Mouse (Mus musculus): ENCODE measurements around the gene Slk. TPM values are rescaled to one million over a fixed set of nuclear protein-coding genes. Genes with fewer than 3 reads are reported as not detected.

The Slk gene
- total and polyA plus RNA-seq, 3 experiments = 21.1 to 33.6 (median 25.5) TPM

GRCm38 (mm10) chr19:47650366-47651159, 71.1 kb downstream of the Slk start (continued):
- no peak for TF ChIP-seq MAFK (IDR thresholded peaks at IDR 0.05; ENCODE audit: insufficient replicate concordance, low read length)
- peak; percentile 24; the same call in 1 of the 2 replicates for TF ChIP-seq SIN3A (IDR thresholded peaks at IDR 0.05; ENCODE audit: low read length)
- TF ChIP-seq GABPA (IDR thresholded peaks at IDR 0.05; ENCODE audit: insufficient replicate concordance, low read depth, low read length) = no peak
- peak; percentile 80 for TF ChIP-seq ETS1 (conservative IDR thresholded peaks at IDR 0.05; ENCODE audit: low read depth, low read length)
- TF ChIP-seq BHLHE40 (IDR thresholded peaks at IDR 0.05; ENCODE audit: low read depth, low read length) = peak; percentile 72
- TF ChIP-seq CTCF (conservative IDR thresholded peaks at IDR 0.05 in 1 of 2, IDR thresholded peaks at IDR 0.05 in 1 of 2; ENCODE audit: low read depth in 2 of 2, low read length in 2 of 2) = no peak
- TF ChIP-seq IRF4 (IDR thresholded peaks at IDR 0.05; ENCODE audit: low read depth, low read length) = peak; percentile 71
- 0 out of 2 replicates have a peak, but pooled peaks have one; percentile 21 for TF ChIP-seq ZMIZ1 (IDR thresholded peaks at IDR 0.05; ENCODE audit: low read depth, low read length)
- TF ChIP-seq TBP (conservative IDR thresholded peaks at IDR 0.05; ENCODE audit: low read depth, low read length) = no peak
- no peak for TF ChIP-seq HCFC1 (IDR thresholded peaks at IDR 0.05; ENCODE audit: low read depth, low read length)
- TF ChIP-seq POLR2A (IDR thresholded peaks at IDR 0.05; ENCODE audit: low read depth, low read length) = no peak
- TF ChIP-seq MXI1 (IDR thresholded peaks at IDR 0.05; ENCODE audit: low read depth, low read length) = peak; percentile 52; the same call in 1 of the 2 replicates
- no peak for TF ChIP-seq E2F4 (IDR thresholded peaks at IDR 0.05; ENCODE audit: insufficient replicate concordance, low read depth, low read length)
- TF ChIP-seq POLR2AphosphoS2 (IDR thresholded peaks at IDR 0.05; ENCODE audit: low read depth, low read length) = no peak
- no peak for TF ChIP-seq PAX5 (IDR thresholded peaks at IDR 0.05; ENCODE audit: low read length)
- no peak for TF ChIP-seq MAZ (IDR thresholded peaks at IDR 0.05; ENCODE audit: low read depth, low read length)
- no peak for TF ChIP-seq RCOR1 (conservative IDR thresholded peaks at IDR 0.05; ENCODE audit: low read depth, low read length)
- peak; percentile 68; the same call in 1 of the 2 replicates for TF ChIP-seq TCF12 (IDR thresholded peaks at IDR 0.05; ENCODE audit: low read depth, low read length)
- TF ChIP-seq EP300 (IDR thresholded peaks at IDR 0.05; ENCODE audit: low read length) = peak; percentile 62
- no peak for TF ChIP-seq UBTF (IDR thresholded peaks at IDR 0.05; ENCODE audit: low read depth, low read length)

GRCm38 (mm10) chr19:47651160-47651480, 71.6 kb downstream of the Slk start:
- DNase-seq (ENCODE audit: extremely low read depth) = no peak
- Histone ChIP-seq H3K9me3 (replicated peaks; ENCODE audit: low read length) (no peaks in the 10 kb centered on the region), H3K27me3 (replicated peaks) (no peaks in the 10 kb centered on the region), H3K27ac (ENCODE audit: insufficient read depth, low read depth) (peak overlapping the region; percentile 47), H3K79me2 (replicated peaks; ENCODE audit: control insufficient read depth, extremely low read depth, insufficient read depth, poor library complexity, severe bottlenecking) (no peaks in the 10 kb centered on the region), H3K4me3 (replicated peaks in 1 of 3; ENCODE audit: low read depth in 2 of 3, low read length in 2 of 3, poor library complexity in 1 of 3) (no peak overlapping the region), H3K9ac (ENCODE audit: insufficient read depth, low read depth) (no peak overlapping the region), H3K36me3 (replicated peaks in 1 of 2; ENCODE audit: control insufficient read depth in 1 of 2, insufficient read depth in 1 of 2, low read length in 1 of 2) (peaks cover 3 to 33% of the 10 kb centered on the region in 2 experiments), H3K4me2 (ENCODE audit: insufficient read depth, low read depth, poor library complexity, severe bottlenecking) (0 out of 2 replicates have a peak overlapping the region, but pooled peaks have one; percentile 23), H3K4me1 (ENCODE audit: control insufficient read depth in 1 of 2, insufficient read depth in 2 of 2) (peaks cover 37 to 49% of the 10 kb centered on the region in 2 experiments)
- in situ Hi-C loops (cut with MboI; ENCODE audit: low pct_ligation_motif_present, low pct_unique_long_range_greater_than_20kb, low sequenced_read_pairs) (loop anchor here (10.0 to 25.0 kb wide), 4 partner anchors 144 to 296 kb away; partner anchors contain the start of gene Cfap58), dilution Hi-C loops (cut with MboI; ENCODE audit: extremely low pct_ligation_motif_present, extremely low pct_unique_long_range_greater_than_20kb, low sequenced_read_pairs) (no loop called here)
- TF ChIP-seq KAT2A (IDR thresholded peaks at IDR 0.05; ENCODE audit: insufficient replicate concordance, low read length) = no peak
- no peak for TF ChIP-seq ZNF384 (IDR thresholded peaks at IDR 0.05; ENCODE audit: low read depth, low read length)
- TF ChIP-seq BHLHE40 (IDR thresholded peaks at IDR 0.05; ENCODE audit: low read depth, low read length) = no peak
- TF ChIP-seq MXI1 (IDR thresholded peaks at IDR 0.05; ENCODE audit: low read depth, low read length) = no peak
- TF ChIP-seq NELFE (IDR thresholded peaks at IDR 0.05; ENCODE audit: low read depth, low read length) = no peak
- TF ChIP-seq POLR2A (IDR thresholded peaks at IDR 0.05; ENCODE audit: low read depth, low read length) = no peak
- TF ChIP-seq USF2 (conservative IDR thresholded peaks at IDR 0.05; ENCODE audit: low read depth, low read length) = no peak
- no peak for TF ChIP-seq ETS1 (conservative IDR thresholded peaks at IDR 0.05; ENCODE audit: low read depth, low read length)
- no peak for TF ChIP-seq UBTF (IDR thresholded peaks at IDR 0.05; ENCODE audit: low read depth, low read length)
- TF ChIP-seq NRF1 (IDR thresholded peaks at IDR 0.05; ENCODE audit: low read depth, low read length) = no peak
- no peak for TF ChIP-seq TCF12 (IDR thresholded peaks at IDR 0.05; ENCODE audit: low read depth, low read length)
- no peak for TF ChIP-seq ZKSCAN1 (IDR thresholded peaks at IDR 0.05; ENCODE audit: borderline replicate concordance, low read depth, low read length)
- TF ChIP-seq POLR2AphosphoS2 (IDR thresholded peaks at IDR 0.05; ENCODE audit: low read depth, low read length) = no peak
- no peak for TF ChIP-seq MEF2A (IDR thresholded peaks at IDR 0.05; ENCODE audit: borderline replicate concordance, low read depth, low read length)
- no peak for TF ChIP-seq PAX5 (IDR thresholded peaks at IDR 0.05; ENCODE audit: low read length)
- no peak for TF ChIP-seq ELF1 (IDR thresholded peaks at IDR 0.05; ENCODE audit: low read depth, low read length)
- no peak for TF ChIP-seq E2F4 (IDR thresholded peaks at IDR 0.05; ENCODE audit: insufficient replicate concordance, low read depth, low read length)
- TF ChIP-seq SIN3A (IDR thresholded peaks at IDR 0.05; ENCODE audit: low read length) = no peak
- TF ChIP-seq CHD1 (IDR thresholded peaks at IDR 0.05; ENCODE audit: low read depth, low read length) = no peak
- TF ChIP-seq JUND (conservative IDR thresholded peaks at IDR 0.05; ENCODE audit: low read depth, low read length) = no peak

All from CH12.LX (cell line).